Mouse (Mus musculus): Measurements from ENCODE around the gene Elmo2.

Elmo2 gene

GRCm38 (mm10) chr2:165320531-165321150 lies 5.6 kb downstream of the Elmo2 start:
- Histone ChIP-seq H3K36me3 (ENCODE audit: insufficient read depth, low read length) (peaks cover 30% of the 10 kb centered on the region), H3K4me1 (replicated peaks; ENCODE audit: low read depth, low read length) (peaks cover 84% of the 10 kb centered on the region), H3K4me3 (replicated peaks; ENCODE audit: low read length) (no peak overlapping the region), H3K9me3 (ENCODE audit: low read length) (no peaks in the 10 kb centered on the region), H3K27me3 (ENCODE audit: insufficient read depth, low read length) (no peaks in the 10 kb centered on the region)
- TF ChIP-seq CTCF (conservative IDR thresholded peaks at IDR 0.05; ENCODE audit: low read length): no peak
- no peak for TF ChIP-seq POU5F1 (IDR thresholded peaks at IDR 0.05; ENCODE audit: borderline replicate concordance, low read length)
- TF ChIP-seq NANOG (IDR thresholded peaks at IDR 0.05; ENCODE audit: borderline replicate concordance, low read length): no peak

GRCm38 (mm10) chr2:165319503-165319902 lies 6.8 kb downstream of the Elmo2 start:
- no peak for TF ChIP-seq POU5F1 (IDR thresholded peaks at IDR 0.05; ENCODE audit: borderline replicate concordance, low read length)
- no peak for TF ChIP-seq NANOG (IDR thresholded peaks at IDR 0.05; ENCODE audit: borderline replicate concordance, low read length)
- TF ChIP-seq CTCF (conservative IDR thresholded peaks at IDR 0.05; ENCODE audit: low read length): no peak
- no peaks in the 10 kb centered on the region for H3K27me3 ChIP-seq (ENCODE audit: insufficient read depth, low read length)
- H3K4me3 ChIP-seq (replicated peaks; ENCODE audit: low read length): no peak overlapping the region
- peaks cover 41% of the 10 kb centered on the region for H3K36me3 ChIP-seq (ENCODE audit: insufficient read depth, low read length)
- H3K4me1 ChIP-seq (replicated peaks; ENCODE audit: low read depth, low read length): peaks cover 73% of the 10 kb centered on the region
- no peaks in the 10 kb centered on the region for H3K9me3 ChIP-seq (ENCODE audit: low read length)

DNA sequence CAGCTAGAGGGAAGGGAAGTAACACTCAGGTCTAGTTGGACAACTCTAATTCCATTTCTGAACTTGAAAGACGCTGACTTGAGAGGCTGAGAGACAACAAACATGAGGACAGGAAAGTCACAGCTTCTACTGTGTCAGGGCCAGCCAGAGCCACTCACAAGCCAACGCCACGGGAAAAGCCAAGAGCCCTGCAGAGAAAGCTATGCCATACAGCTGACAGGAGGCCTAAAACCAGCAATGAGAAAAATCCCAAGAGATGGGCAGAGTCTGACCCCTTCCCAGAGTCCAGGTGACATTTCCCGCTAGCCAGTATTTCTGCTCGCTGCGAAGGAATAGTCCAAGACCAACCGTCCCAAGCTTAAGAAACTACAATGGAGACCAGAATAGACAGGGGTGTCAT lies 7.3 kb downstream of the Elmo2 start:
- H3K36me3 ChIP-seq (ENCODE audit: insufficient read depth, low read length): peaks cover 46% of the 10 kb centered on the region
- H3K9me3 ChIP-seq (ENCODE audit: low read length): no peaks in the 10 kb centered on the region
- TF ChIP-seq POU5F1 (IDR thresholded peaks at IDR 0.05; ENCODE audit: borderline replicate concordance, low read length) (no peak), NANOG (IDR thresholded peaks at IDR 0.05; ENCODE audit: borderline replicate concordance, low read length) (no peak)
- peaks cover 72% of the 10 kb centered on the region for H3K4me1 ChIP-seq (replicated peaks; ENCODE audit: low read depth, low read length)
- H3K27me3 ChIP-seq (ENCODE audit: insufficient read depth, low read length): no peaks in the 10 kb centered on the region
- H3K4me3 ChIP-seq (replicated peaks; ENCODE audit: low read length): no peak overlapping the region

- TF ChIP-seq NANOG (IDR thresholded peaks at IDR 0.05; ENCODE audit: borderline replicate concordance, low read length): no peak
- H3K27me3 ChIP-seq (ENCODE audit: insufficient read depth, low read length): no peaks in the 10 kb centered on the region
- peaks cover 51% of the 10 kb centered on the region for H3K36me3 ChIP-seq (ENCODE audit: insufficient read depth, low read length)
- peaks cover 62% of the 10 kb centered on the region for H3K4me1 ChIP-seq (replicated peaks; ENCODE audit: low read depth, low read length)
- peak overlapping the region; percentile 37; the same call in 1 of the 2 replicates for H3K4me3 ChIP-seq (replicated peaks; ENCODE audit: low read length)
- H3K9me3 ChIP-seq (ENCODE audit: low read length): no peaks in the 10 kb centered on the region
Observed at GRCm38 (mm10) chr2:165317621-165318263, 8.5 kb downstream of the Elmo2 start.

DNA sequence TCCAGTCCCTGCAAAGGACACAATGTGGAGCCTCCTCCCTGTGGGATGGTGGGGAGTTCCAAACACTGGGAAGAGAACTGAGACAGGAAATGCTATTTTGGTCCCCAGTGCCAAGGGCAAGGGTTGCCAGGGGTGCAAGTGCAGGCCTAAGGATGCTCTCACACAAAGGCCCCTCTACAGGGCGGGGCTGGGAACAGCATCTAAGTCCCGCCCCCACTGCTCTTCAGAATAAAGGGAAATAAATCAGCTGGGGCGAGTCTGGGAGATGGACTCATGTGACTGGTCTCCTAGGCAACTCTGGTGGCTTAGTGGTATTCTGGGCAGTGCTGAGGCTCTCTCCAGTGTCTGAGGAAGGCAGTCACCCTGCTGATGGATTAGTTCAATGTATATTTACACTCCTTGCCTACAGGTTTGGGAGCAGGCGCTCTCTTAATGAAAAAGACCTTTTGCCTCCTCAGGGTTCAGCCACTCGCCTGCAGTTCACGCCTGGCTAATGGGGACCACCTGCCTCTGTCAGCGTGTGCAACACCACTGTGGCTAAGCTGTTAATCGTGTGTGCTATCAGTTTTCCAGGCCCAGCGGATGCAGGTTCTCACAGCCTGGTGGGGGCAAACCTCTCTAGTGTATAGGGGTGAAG lies 9.3 kb downstream of the Elmo2 start:
- Histone ChIP-seq H3K4me3 (replicated peaks; ENCODE audit: low read length) (peak overlapping the region; percentile 37; the same call in 1 of the 2 replicates), H3K4me1 (replicated peaks; ENCODE audit: low read depth, low read length) (peaks cover 54% of the 10 kb centered on the region), H3K9me3 (ENCODE audit: low read length) (no peaks in the 10 kb centered on the region), H3K36me3 (ENCODE audit: insufficient read depth, low read length) (peaks cover 59% of the 10 kb centered on the region), H3K27me3 (ENCODE audit: insufficient read depth, low read length) (no peaks in the 10 kb centered on the region)
- TF ChIP-seq CTCF (conservative IDR thresholded peaks at IDR 0.05; ENCODE audit: low read length) (no peak), NANOG (IDR thresholded peaks at IDR 0.05; ENCODE audit: borderline replicate concordance, low read length) (no peak), POU5F1 (IDR thresholded peaks at IDR 0.05; ENCODE audit: borderline replicate concordance, low read length) (no peak)

DNA sequence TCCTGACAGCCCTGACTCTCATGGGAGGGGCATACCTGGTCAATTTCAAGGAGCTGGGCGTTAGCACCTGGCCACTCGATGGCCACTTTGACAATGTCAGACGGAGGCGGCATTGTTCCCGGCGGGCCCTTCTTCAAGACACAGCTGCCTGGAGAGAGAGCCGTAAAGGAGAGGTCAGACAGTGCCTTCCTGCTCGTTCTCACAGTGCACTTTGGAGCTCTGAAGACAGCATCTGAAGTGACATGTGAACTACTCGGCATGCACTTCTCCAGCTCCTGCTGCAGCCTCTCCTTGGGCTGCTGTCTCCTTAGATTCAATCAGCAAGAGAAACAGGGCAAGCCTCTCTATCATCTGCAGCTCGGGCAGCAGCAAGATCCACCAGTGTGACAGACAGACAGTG lies 10.1 kb downstream of the Elmo2 start:
- H3K4me1 ChIP-seq (replicated peaks; ENCODE audit: low read depth, low read length): peaks cover 47% of the 10 kb centered on the region
- H3K9me3 ChIP-seq (ENCODE audit: low read length): no peaks in the 10 kb centered on the region
- no peak for TF ChIP-seq CTCF (conservative IDR thresholded peaks at IDR 0.05; ENCODE audit: low read length)
- TF ChIP-seq POU5F1 (IDR thresholded peaks at IDR 0.05; ENCODE audit: borderline replicate concordance, low read length): no peak
- no peak for TF ChIP-seq NANOG (IDR thresholded peaks at IDR 0.05; ENCODE audit: borderline replicate concordance, low read length)
- no peaks in the 10 kb centered on the region for H3K27me3 ChIP-seq (ENCODE audit: insufficient read depth, low read length)
- peaks cover 60% of the 10 kb centered on the region for H3K36me3 ChIP-seq (ENCODE audit: insufficient read depth, low read length)
- no peak overlapping the region for H3K4me3 ChIP-seq (replicated peaks; ENCODE audit: low read length)

GRCm38 (mm10) chr2:165314197-165314596 lies 12.1 kb downstream of the Elmo2 start:
- Histone ChIP-seq H3K36me3 (ENCODE audit: insufficient read depth, low read length) (peaks cover 78% of the 10 kb centered on the region), H3K4me3 (replicated peaks; ENCODE audit: low read length) (no peak overlapping the region), H3K9me3 (ENCODE audit: low read length) (no peaks in the 10 kb centered on the region), H3K4me1 (replicated peaks; ENCODE audit: low read depth, low read length) (peaks cover 51% of the 10 kb centered on the region), H3K27me3 (ENCODE audit: insufficient read depth, low read length) (no peaks in the 10 kb centered on the region)
- TF ChIP-seq NANOG (IDR thresholded peaks at IDR 0.05; ENCODE audit: borderline replicate concordance, low read length) (no peak), CTCF (conservative IDR thresholded peaks at IDR 0.05; ENCODE audit: low read length) (no peak), POU5F1 (IDR thresholded peaks at IDR 0.05; ENCODE audit: borderline replicate concordance, low read length) (no peak)

GRCm38 (mm10) chr2:165312381-165312780 lies 13.9 kb downstream of the Elmo2 start:
- Histone ChIP-seq H3K36me3 (ENCODE audit: insufficient read depth, low read length) (peaks cover 90% of the 10 kb centered on the region), H3K4me3 (replicated peaks; ENCODE audit: low read length) (no peak overlapping the region), H3K9me3 (ENCODE audit: low read length) (no peaks in the 10 kb centered on the region), H3K27me3 (ENCODE audit: insufficient read depth, low read length) (no peaks in the 10 kb centered on the region), H3K4me1 (replicated peaks; ENCODE audit: low read depth, low read length) (peaks cover 43% of the 10 kb centered on the region)
- TF ChIP-seq NANOG (IDR thresholded peaks at IDR 0.05; ENCODE audit: borderline replicate concordance, low read length): no peak
- TF ChIP-seq CTCF (conservative IDR thresholded peaks at IDR 0.05; ENCODE audit: low read length): no peak
- no peak for TF ChIP-seq POU5F1 (IDR thresholded peaks at IDR 0.05; ENCODE audit: borderline replicate concordance, low read length)

Measured in E14TG2a.4 (cell line).